22 mouse cellular contexts compared by ENCODE assay signal in the genomic region with DNA sequence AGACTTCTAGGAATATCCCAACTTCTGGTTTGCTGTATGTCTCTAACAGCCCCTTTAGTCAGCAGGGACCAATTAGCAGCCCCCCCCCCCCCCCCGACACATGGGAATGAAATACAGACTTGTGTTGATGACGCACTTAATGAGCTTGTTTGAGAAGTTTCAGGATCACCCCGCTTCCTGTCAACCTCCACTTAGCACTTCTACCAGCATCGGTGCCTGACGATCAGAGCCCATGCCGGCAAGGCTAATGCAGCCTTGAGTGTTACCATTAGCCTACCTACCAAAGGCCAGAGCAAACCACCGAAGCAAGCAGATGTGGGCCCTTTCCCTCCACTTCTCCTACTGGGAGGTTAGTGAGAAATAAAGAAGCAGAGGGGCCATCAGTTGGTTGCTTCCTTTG.
DNase-seq lines count a peak whose midpoint lies in the region; ATAC-seq and TF ChIP-seq lines count a peak whose summit lies in the region.
"Had no signal": no experiment of that assay in that cellular context is flagged by ENCODE, and none has a peak within 500 bp of the region (broad histone marks: within the 10 kb centered on the region; RNA-seq: fewer than 3 reads in every experiment).

No protein-coding gene starts in this region.

- no peak overlapping the region for H3K9ac ChIP-seq in heart, embryonic 14.5 days (ENCODE audit: low read length)
- no peak overlapping the region for H3K9ac ChIP-seq in heart, adult 2 months (ENCODE audit: low read depth, low read length)
- no peak overlapping the region for H3K9ac ChIP-seq in lung, embryonic 14.5 days
- no peak overlapping the region for H3K9ac ChIP-seq in limb, embryonic 12.5 days (replicated peaks)
- H3K9ac ChIP-seq: embryonic facial prominence, embryonic 12.5 days; forebrain, embryonic 15.5 days; hindbrain, embryonic 13.5 days had no signal

- peak overlapping the region; percentile 35; the same call in 1 of the 2 replicates for H3K4me3 ChIP-seq in heart, embryonic 10.5 days
- H3K4me3 ChIP-seq in heart, embryonic 14.5 days (ENCODE audit: control insufficient read depth in 1 of 2, insufficient read depth in 1 of 2, low read depth in 1 of 2, low read length in 2 of 2), result 0 out of 4 replicates have a peak overlapping the region, but pooled peaks of 1 of the 2 experiments have one; percentile 3
- H3K4me3 ChIP-seq in heart, adult 2 months, result no peak overlapping the region
- H3K4me3 ChIP-seq in lung, embryonic 14.5 days (ENCODE audit: low read depth, low read length), result no peak overlapping the region
- no peak overlapping the region for H3K4me3 ChIP-seq in limb, embryonic 12.5 days (replicated peaks)
- H3K4me3 ChIP-seq: embryonic facial prominence, embryonic 12.5 days; forebrain, embryonic 15.5 days; hindbrain, embryonic 13.5 days had no signal

- no peaks in the 10 kb centered on the region for H3K79me2 ChIP-seq in heart, adult 2 months (replicated peaks; ENCODE audit: control insufficient read depth, insufficient read depth, low read length)

- H3K4me2 ChIP-seq in heart, embryonic 14.5 days (ENCODE audit: low read length), result peak overlapping the region; percentile 57
- 0 out of 2 replicates have a peak overlapping the region, but pooled peaks have one; percentile 15 for H3K4me2 ChIP-seq in lung, embryonic 14.5 days
- peak overlapping the region; percentile 27; the same call in 1 of the 2 replicates for H3K4me2 ChIP-seq in limb, embryonic 12.5 days
- H3K4me2 ChIP-seq: embryonic facial prominence, embryonic 12.5 days; forebrain, embryonic 15.5 days; hindbrain, embryonic 13.5 days had no signal

- peaks cover 18% of the 10 kb centered on the region for H3K4me1 ChIP-seq in heart, embryonic 10.5 days
- H3K4me1 ChIP-seq in heart, embryonic 14.5 days (ENCODE audit: control insufficient read depth in 2 of 2, insufficient read depth in 2 of 2, low read length in 2 of 2), result peaks cover 8 to 12% of the 10 kb centered on the region in 2 experiments
- no peaks in the 10 kb centered on the region for H3K4me1 ChIP-seq in heart, adult 2 months (ENCODE audit: control insufficient read depth, insufficient read depth, low read length)
- H3K4me1 ChIP-seq in lung, embryonic 14.5 days (ENCODE audit: insufficient read depth), result 0 out of 2 replicates have a peak, but pooled peaks cover 3% of the 10 kb centered on the region
- peaks cover 13% of the 10 kb centered on the region for H3K4me1 ChIP-seq in limb, embryonic 12.5 days (replicated peaks)
- H3K4me1 ChIP-seq: forebrain, embryonic 15.5 days; hindbrain, embryonic 13.5 days had no signal

- 0 out of 2 replicates have a peak overlapping the region, but pooled peaks have one; percentile 42 for H3K27ac ChIP-seq in heart, embryonic 10.5 days
- no peak overlapping the region for H3K27ac ChIP-seq in heart, embryonic 14.5 days (replicated peaks in 1 of 2; ENCODE audit: control insufficient read depth in 1 of 2, insufficient read depth in 1 of 2, low read depth in 2 of 2, low read length in 2 of 2)
- no peak overlapping the region for H3K27ac ChIP-seq in heart, adult 2 months
- H3K27ac ChIP-seq in lung, embryonic 14.5 days (ENCODE audit: low read depth), result no peak overlapping the region
- H3K27ac ChIP-seq in limb, embryonic 12.5 days, result no peak overlapping the region
- H3K27ac ChIP-seq: embryonic facial prominence, embryonic 12.5 days; forebrain, embryonic 15.5 days; hindbrain, embryonic 13.5 days; hindbrain, postnatal 0 days had no signal

- intact Hi-C loops in heart, postnatal 10 days (cut with DNase I), result no loop called here
- intact Hi-C loops in heart, adult 2 months (cut with DNase I), result no loop called here

- no peak for TF ChIP-seq POLR2A in heart, adult 2 months (IDR thresholded peaks at IDR 0.05; ENCODE audit: insufficient read depth, low read depth, low read length)

- TF ChIP-seq CTCF in heart, adult 2 months (IDR thresholded peaks at IDR 0.05), result no peak
- no peak for TF ChIP-seq CTCF in lung, embryonic 14.5 days (IDR thresholded peaks at IDR 0.05; ENCODE audit: low read depth)

- no peaks in the 10 kb centered on the region for H3K27me3 ChIP-seq in heart, embryonic 10.5 days (ENCODE audit: insufficient read depth, poor library complexity, severe bottlenecking)
- no peaks in the 10 kb centered on the region for H3K27me3 ChIP-seq in heart, embryonic 14.5 days (ENCODE audit: control insufficient read depth, insufficient read depth, low read length)
- no peaks in the 10 kb centered on the region for H3K27me3 ChIP-seq in heart, adult 2 months (ENCODE audit: control insufficient read depth, insufficient read depth, low read length)
- H3K27me3 ChIP-seq in lung, embryonic 14.5 days (ENCODE audit: insufficient read depth, low read length), result no peaks in the 10 kb centered on the region
- no peaks in the 10 kb centered on the region for H3K27me3 ChIP-seq in limb, embryonic 12.5 days
- H3K27me3 ChIP-seq: embryonic facial prominence, embryonic 12.5 days; forebrain, embryonic 15.5 days; hindbrain, embryonic 13.5 days had no signal

- ATAC-seq in heart, embryonic 14.5 days (ENCODE audit: insufficient number of reproducible peaks, insufficient read depth, low FRiP score, low read depth), result no peak
- peak; percentile 29; the same call in 1 of the 2 replicates for ATAC-seq in lung, embryonic 14.5 days (ENCODE audit: insufficient read depth)
- ATAC-seq in limb, embryonic 12.5 days (ENCODE audit: insufficient number of reproducible peaks, insufficient read depth, low FRiP score, low TSS enrichment, low read depth), result no peak
- ATAC-seq: CD4-positive, CD25-positive, alpha-beta regulatory T cell, adult 4 months; forebrain, embryonic 15.5 days; hindbrain, postnatal 0 days had no signal

- no peak for TF ChIP-seq EP300 in heart, adult 2 months (IDR thresholded peaks at IDR 0.05; ENCODE audit: insufficient read depth, low read depth, low read length)

- H3K36me3 ChIP-seq in heart, embryonic 10.5 days, result no peaks in the 10 kb centered on the region
- H3K36me3 ChIP-seq in heart, embryonic 14.5 days (ENCODE audit: control insufficient read depth, insufficient read depth, low read length), result no peaks in the 10 kb centered on the region
- H3K36me3 ChIP-seq in heart, adult 2 months (ENCODE audit: control insufficient read depth, insufficient read depth, low read length), result no peaks in the 10 kb centered on the region
- H3K36me3 ChIP-seq in lung, embryonic 14.5 days (ENCODE audit: insufficient read depth), result no peaks in the 10 kb centered on the region
- H3K36me3 ChIP-seq in limb, embryonic 12.5 days, result no peaks in the 10 kb centered on the region
- H3K36me3 ChIP-seq: embryonic facial prominence, embryonic 12.5 days; forebrain, embryonic 15.5 days; G1E; hindbrain, embryonic 13.5 days had no signal

- no peaks in the 10 kb centered on the region for H3K9me3 ChIP-seq in heart, embryonic 10.5 days
- no peaks in the 10 kb centered on the region for H3K9me3 ChIP-seq in heart, embryonic 14.5 days (ENCODE audit: control insufficient read depth, low read length)
- no peaks in the 10 kb centered on the region for H3K9me3 ChIP-seq in lung, embryonic 14.5 days (ENCODE audit: low read depth, low read length)
- no peaks in the 10 kb centered on the region for H3K9me3 ChIP-seq in limb, embryonic 12.5 days
- H3K9me3 ChIP-seq: embryonic facial prominence, embryonic 12.5 days; forebrain, embryonic 15.5 days; hindbrain, embryonic 13.5 days had no signal

- WGBS in heart, embryonic 10.5 days, result 16% methylated on average over 7 of the region's 7 CpGs
- WGBS in heart, embryonic 14.5 days, result 16% methylated on average over 7 of the region's 7 CpGs
- WGBS in heart, adult 2 months, result 29% methylated on average over 7 of the region's 7 CpGs
- WGBS in lung, embryonic 14.5 days, result 24% methylated on average over 7 of the region's 7 CpGs
- 21% methylated on average over 7 of the region's 7 CpGs for WGBS in limb, embryonic 12.5 days

- peak; percentile 79 for DNase-seq in heart, embryonic 10.5 days (ENCODE audit: low spot score)
- DNase-seq in heart, postnatal 10 days, result no peak
- no peak for DNase-seq in heart, adult 2 months
- DNase-seq in lung, embryonic 14.5 days, result no peak
- DNase-seq in lung, postnatal 4 days, result no peak
- no peak for DNase-seq in thymus, postnatal 25 days
- DNase-seq: adrenal gland, postnatal 10 days; B cell, adult 2 months; cerebellum, adult 11 months; cerebellum, adult 8-10 months; cerebellum, postnatal 14 days; embryo, embryonic 11 days; gastrocnemius, postnatal 14 days; kidney, adult 11 months had no signal
